Mouse (Mus musculus) limb, embryonic 13.5 days (tissue): ENCODE data around the gene Met. TPM values are rescaled to one million over a fixed set of nuclear protein-coding genes. Genes with fewer than 3 reads are reported as not detected.
A peak's percentile ranks its signal among the peaks of the same experiment; 100 is the strongest.

Experiments used
- ATAC-seq: fragments of 200-750 bp; cut with Nextera tagmentation; 2 replicates; pipeline ENCODE4 v1.8.0; 2017; ENCODE audit warnings: low read depth, moderate number of reproducible peaks, moderate TSS enrichment; ENCODE audit not compliant: low FRiP score
- H3K27ac ChIP-seq: fragments of 300-500 bp; sonication (generic); 2 replicates; pipeline ENCODE4 v1.5.1; 2015; ENCODE audit warnings: inconsistent platforms, mild to moderate bottlenecking, moderate library complexity
- H3K27me3 ChIP-seq: fragments of 300-500 bp; sonication (generic); 2 replicates; pipeline ENCODE4 v1.6.1; 2015; ENCODE audit warnings: mild to moderate bottlenecking, inconsistent platforms
- H3K36me3 ChIP-seq: fragments of 300-500 bp; sonication (generic); 2 replicates; pipeline ENCODE4 v1.6.1; 2015; ENCODE audit warnings: inconsistent platforms, mild to moderate bottlenecking, moderate library complexity
- H3K4me1 ChIP-seq: fragments of 300-500 bp; sonication (generic); 2 replicates; pipeline ENCODE4 v1.6.1; 2015; ENCODE audit warnings: inconsistent platforms
- H3K4me2 ChIP-seq: fragments of 300-500 bp; sonication (generic); replicated peaks from 2 replicates; pipeline ENCODE4 v1.6.1; 2015; ENCODE audit warnings: inconsistent platforms, mild to moderate bottlenecking, moderate library complexity
- H3K4me3 ChIP-seq: fragments of 300-500 bp; sonication (generic); 2 replicates; pipeline ENCODE4 v1.5.1; 2015; ENCODE audit warnings: moderate library complexity, mild to moderate bottlenecking, inconsistent platforms
- H3K9ac ChIP-seq: fragments of 300-500 bp; sonication (generic); 2 replicates; pipeline ENCODE4 v1.6.1; 2015; ENCODE audit warnings: mild to moderate bottlenecking, inconsistent platforms
- H3K9me3 ChIP-seq: fragments of 300-500 bp; sonication (generic); 2 replicates; pipeline ENCODE4 v1.6.1; 2016; ENCODE audit warnings: inconsistent platforms
- WGBS: fragments of 180-500 bp; shearing (Covaris S2); methylation state at CpG from one replicate; pipeline ENCODE4 v1.1.7; 2015; 5-methylcytosine and 5-hydroxymethylcytosine counted together
- polyA plus RNA-seq: library from polyadenylated mRNA; unstranded; fragments of >200 nt; fragmentation: Nextera tagmentation; extraction: Ambion mirVana; gene quantifications from 2 replicates; pipeline ENCODE4 v1.2.1, GENCODE M21; 2015

Met gene
- polyA plus RNA-seq, 1 experiment from 2014 or later = 3.9 TPM

DNA sequence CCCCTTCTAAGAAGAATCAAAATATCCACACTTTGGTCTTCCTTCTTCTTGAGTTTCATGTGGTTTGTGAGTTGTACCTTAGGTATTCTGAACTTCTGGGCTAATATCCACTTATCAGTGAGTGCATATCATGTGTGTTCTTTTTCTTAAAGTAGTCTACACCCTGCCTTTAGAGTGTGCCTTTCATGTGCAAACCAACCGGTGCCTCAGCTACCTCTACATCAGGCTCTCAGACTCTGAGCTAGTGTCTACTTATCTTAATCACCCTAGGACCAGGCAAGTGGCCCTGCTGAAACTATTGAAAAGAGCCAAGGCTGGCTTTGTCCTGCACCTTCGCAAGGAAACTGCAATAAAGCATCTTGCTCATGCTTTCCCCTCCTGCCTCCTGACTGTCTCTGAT is 97.7 kb downstream of the Met start:
- H3K27me3 ChIP-seq = no peaks in the 10 kb centered on the region
- H3K9me3 ChIP-seq = no peaks in the 10 kb centered on the region
- 57% methylated on average over 2 of the region's 2 CpGs for WGBS
- H3K4me2 ChIP-seq = no peak overlapping the region
- H3K27ac ChIP-seq = no peak overlapping the region
- H3K4me3 ChIP-seq = no peak overlapping the region
- H3K4me1 ChIP-seq = 0 out of 2 replicates have a peak, but pooled peaks cover 3% of the 10 kb centered on the region
- ATAC-seq = no peak
- H3K9ac ChIP-seq = no peak overlapping the region
- no peaks in the 10 kb centered on the region for H3K36me3 ChIP-seq

DNA sequence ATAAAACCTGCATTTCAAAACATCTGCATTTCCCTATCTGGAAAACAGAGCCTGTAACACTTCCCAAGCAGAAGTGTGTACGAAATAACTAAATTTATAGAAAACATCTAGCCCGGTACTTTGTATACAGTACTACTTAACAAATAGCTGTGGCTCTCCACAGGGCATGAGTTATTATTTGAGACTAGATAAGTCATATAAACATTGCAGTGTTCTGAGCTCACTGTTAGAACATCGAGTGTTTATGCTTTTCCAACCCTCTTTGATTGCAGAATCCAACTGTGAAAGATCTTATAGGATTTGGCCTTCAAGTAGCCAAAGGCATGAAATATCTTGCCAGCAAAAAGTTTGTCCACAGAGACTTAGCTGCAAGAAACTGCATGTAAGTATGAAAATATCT is 98.3 kb downstream of the Met start:
- Histone ChIP-seq H3K4me3 (no peak overlapping the region), H3K9me3 (no peaks in the 10 kb centered on the region), H3K36me3 (no peaks in the 10 kb centered on the region), H3K4me1 (0 out of 2 replicates have a peak, but pooled peaks cover 3% of the 10 kb centered on the region), H3K27me3 (no peaks in the 10 kb centered on the region), H3K27ac (no peak overlapping the region), H3K9ac (no peak overlapping the region), H3K4me2 (no peak overlapping the region)
- 59% methylated on average over 3 of the region's 3 CpGs for WGBS
- ATAC-seq = no peak

DNA sequence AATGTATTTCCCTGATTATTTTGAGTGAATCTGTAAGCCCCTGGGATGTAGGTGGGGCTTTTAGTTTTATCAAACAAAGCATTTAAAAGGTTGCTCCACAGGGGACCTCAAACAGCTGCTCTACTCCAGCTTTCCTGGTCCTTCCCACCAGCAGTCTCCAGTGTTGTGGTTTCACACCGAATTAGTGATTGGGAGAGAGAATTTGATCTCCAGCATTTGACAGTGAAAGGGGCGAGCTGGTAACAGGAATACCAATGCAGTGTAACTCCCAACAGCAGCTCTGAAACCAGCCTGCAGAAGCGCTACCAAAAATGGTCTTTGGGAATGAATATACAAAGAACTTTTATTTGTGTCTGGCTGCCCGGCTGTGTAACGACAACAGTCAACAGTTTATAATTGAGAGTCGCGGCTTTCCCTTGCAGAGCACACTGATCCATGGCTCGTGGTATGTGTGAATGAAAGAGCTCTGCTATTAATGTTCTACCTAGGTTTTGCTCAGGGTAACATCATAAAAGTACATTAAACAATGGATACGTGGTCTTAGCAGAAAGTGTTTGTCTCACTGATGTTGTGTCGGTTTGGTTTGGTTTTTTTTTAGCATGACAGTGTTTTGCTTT is 99.0 kb downstream of the Met start:
- no peak overlapping the region for H3K4me3 ChIP-seq
- H3K27me3 ChIP-seq = no peaks in the 10 kb centered on the region
- H3K9me3 ChIP-seq = no peaks in the 10 kb centered on the region
- no peak overlapping the region for H3K9ac ChIP-seq
- ATAC-seq = peak; percentile 24; the same call in 1 of the 2 replicates
- WGBS = 11% methylated on average over 10 of the region's 10 CpGs
- peak overlapping the region; percentile 19; the same call in 1 of the 2 replicates for H3K4me2 ChIP-seq
- H3K4me1 ChIP-seq = 0 out of 2 replicates have a peak, but pooled peaks cover 3% of the 10 kb centered on the region
- H3K27ac ChIP-seq = no peak overlapping the region
- H3K36me3 ChIP-seq = no peaks in the 10 kb centered on the region

DNA sequence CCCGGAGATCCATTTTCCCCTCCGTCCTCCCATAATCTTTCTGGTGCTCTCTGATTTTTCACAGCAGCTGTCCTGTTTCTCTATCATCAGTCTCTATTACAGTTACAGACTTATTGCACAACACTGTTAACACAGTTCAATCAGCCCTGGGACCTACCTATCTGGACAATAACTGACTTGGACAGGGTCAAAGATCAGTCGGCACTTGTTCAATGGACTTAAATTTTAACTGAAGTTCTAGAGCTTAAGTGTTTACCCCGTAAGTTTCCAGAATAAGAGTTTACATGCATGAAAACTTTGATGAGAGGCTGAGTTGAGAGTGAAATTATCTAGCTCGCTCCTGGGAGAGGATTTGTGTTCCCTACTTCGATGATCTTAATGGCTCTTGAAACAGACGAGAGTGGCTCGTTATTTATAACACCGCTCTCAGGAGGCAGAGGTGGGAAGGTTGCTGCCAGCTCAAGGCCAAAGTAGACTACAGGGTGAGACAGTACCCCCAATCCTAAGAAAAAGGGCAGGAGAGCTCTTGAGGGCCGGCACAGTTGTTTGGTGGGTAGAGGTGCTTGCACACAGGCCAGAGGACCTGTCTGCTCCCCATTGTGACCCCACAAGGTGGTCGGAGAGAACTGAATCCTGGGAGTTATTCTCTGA is 105.2 kb downstream of the Met start:
- Histone ChIP-seq H3K36me3 (no peaks in the 10 kb centered on the region), H3K27me3 (no peaks in the 10 kb centered on the region), H3K27ac (no peak overlapping the region), H3K4me3 (no peak overlapping the region), H3K4me2 (no peak overlapping the region), H3K9ac (no peak overlapping the region), H3K4me1 (peaks cover 4% of the 10 kb centered on the region; the same call in 1 of the 2 replicates), H3K9me3 (no peaks in the 10 kb centered on the region)
- no peak for ATAC-seq
- WGBS = 86% methylated on average over 11 of the region's 11 CpGs

DNA sequence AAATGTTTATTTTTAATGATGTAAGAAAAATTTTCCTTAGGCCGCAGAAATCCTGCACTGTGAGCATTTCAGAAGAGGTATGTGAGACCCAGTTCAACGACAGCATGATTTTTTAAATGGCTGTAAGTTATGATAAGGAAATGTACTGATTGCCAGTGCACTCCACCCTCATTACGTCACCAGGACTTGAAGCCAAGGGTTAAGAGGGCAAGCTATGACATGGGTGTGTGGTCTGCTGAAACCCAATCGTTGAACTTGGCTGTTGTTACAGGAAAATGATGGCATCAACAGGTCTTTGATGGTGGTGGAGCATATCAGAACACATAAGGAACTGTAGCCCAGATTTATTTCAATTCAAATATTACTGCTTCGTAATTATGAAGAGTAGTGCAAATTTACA is 109.6 kb downstream of the Met start:
- no peak for ATAC-seq
- no peak overlapping the region for H3K4me3 ChIP-seq
- no peak overlapping the region for H3K27ac ChIP-seq

DNA sequence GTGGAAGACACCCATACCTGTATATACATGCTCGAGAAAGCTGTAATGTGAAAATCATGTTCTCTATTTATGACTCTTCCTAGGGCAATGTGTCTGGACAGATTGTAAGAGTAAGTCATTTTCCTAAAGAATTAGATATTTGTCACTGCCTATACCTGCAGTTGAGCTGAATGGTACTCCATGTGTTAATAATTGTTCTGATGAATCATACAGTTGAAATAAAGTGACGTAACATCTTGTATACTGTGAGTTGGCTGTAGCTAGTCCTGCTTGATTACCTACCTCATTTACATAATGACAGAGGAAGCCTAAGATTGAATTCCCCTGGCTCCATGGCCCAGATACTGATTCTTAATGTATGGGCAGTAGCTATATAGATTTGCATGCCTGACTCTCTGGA is 110.1 kb downstream of the Met start:
- 75% methylated on average over 2 of the region's 2 CpGs for WGBS
- Histone ChIP-seq H3K4me3 (no peak overlapping the region), H3K4me2 (no peak overlapping the region), H3K27ac (no peak overlapping the region), H3K36me3 (no peaks in the 10 kb centered on the region), H3K4me1 (peaks cover 4% of the 10 kb centered on the region; the same call in 1 of the 2 replicates), H3K9me3 (no peaks in the 10 kb centered on the region; the same call in 1 of the 2 replicates), H3K9ac (no peak overlapping the region), H3K27me3 (no peaks in the 10 kb centered on the region)
- ATAC-seq = no peak

More for the DNA sequence above, 109.6 kb downstream of the Met start:
- Histone ChIP-seq H3K27me3 (no peaks in the 10 kb centered on the region), H3K4me2 (no peak overlapping the region), H3K9ac (no peak overlapping the region), H3K4me1 (peaks cover 4% of the 10 kb centered on the region; the same call in 1 of the 2 replicates), H3K36me3 (no peaks in the 10 kb centered on the region), H3K9me3 (no peaks in the 10 kb centered on the region; the same call in 1 of the 2 replicates)
- 70% methylated on average over 5 of the region's 5 CpGs for WGBS

DNA sequence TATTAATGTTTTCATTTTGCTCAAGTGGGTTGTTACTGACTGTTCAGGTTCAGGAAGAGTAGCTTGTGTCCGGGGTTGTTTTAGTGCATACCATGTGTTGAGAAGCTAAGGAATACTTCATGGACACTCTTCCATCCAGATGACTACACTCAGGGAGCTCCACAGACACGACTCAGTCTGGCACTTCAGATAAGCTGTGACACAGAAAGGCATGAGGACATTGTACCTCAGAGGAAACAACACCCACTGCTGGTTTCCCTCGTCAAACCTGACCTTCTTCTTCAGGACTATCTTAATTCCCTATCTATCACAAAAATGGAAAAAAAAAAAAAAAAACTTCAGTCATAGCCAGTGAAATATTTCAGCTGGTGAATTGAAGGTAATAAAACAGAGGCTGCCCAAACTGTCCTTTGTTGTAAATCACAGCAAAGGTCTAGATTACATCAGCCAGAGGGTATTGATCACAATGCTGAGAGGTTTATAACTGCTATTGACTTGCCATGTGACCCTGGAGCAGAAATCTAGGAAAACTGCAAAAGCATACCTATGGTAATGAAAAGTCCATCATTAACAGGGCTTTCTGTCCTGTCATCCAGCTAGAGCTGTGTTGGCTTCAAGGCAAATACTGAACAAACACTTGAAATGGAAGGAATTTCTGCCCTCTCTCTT is 114.6 kb downstream of the Met start:
- Histone ChIP-seq H3K9me3 (no peaks in the 10 kb centered on the region; the same call in 1 of the 2 replicates), H3K4me2 (no peak overlapping the region), H3K36me3 (no peaks in the 10 kb centered on the region), H3K4me1 (no peaks in the 10 kb centered on the region), H3K9ac (no peak overlapping the region), H3K27me3 (no peaks in the 10 kb centered on the region), H3K4me3 (no peak overlapping the region), H3K27ac (no peak overlapping the region)
- no peak for ATAC-seq
- WGBS = 52% methylated on average over 3 of the region's 3 CpGs

DNA sequence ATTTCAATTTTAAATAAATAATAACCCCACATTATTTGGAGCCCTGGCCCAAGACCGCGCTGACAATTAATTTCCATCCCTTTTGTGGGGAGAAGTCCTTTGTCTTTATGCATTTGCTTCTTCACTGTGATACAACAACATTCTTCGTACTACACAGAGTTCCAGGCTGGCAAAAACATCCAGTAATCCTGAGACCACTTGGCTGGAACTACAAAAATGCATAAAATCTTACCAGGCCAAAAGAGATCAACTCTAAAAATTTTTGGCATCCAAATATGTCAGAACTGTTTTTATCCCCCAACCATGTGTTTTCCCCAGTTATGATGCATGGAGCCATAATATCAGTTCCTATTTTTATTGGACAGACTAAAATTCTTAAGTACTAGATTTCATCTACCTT is 116.7 kb downstream of the Met start:
- Histone ChIP-seq H3K27ac (no peak overlapping the region), H3K27me3 (no peaks in the 10 kb centered on the region), H3K36me3 (no peaks in the 10 kb centered on the region), H3K9ac (no peak overlapping the region), H3K4me1 (no peaks in the 10 kb centered on the region), H3K9me3 (no peaks in the 10 kb centered on the region; the same call in 1 of the 2 replicates), H3K4me3 (no peak overlapping the region), H3K4me2 (no peak overlapping the region)
- WGBS = 89% methylated on average over 3 of the region's 3 CpGs
- ATAC-seq = no peak

DNA sequence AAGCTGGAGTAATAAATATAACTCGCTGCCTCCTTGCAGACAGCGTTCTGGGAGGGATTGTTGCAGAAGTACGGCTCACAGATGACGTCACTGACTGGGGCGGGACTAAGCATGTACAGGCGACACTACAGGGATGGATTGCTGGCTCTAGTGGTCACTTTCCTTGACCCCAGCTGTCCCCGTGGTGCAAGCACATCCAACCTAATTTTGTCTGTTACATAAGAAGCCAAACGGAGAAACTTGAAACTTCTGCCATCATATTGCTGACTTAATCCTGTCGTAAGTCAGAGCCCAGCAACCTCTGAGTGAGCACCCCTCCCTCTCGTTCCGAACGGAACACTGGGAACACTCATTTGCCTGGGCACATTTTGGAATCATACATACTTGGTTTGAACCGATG is 120.4 kb downstream of the Met start:
- H3K4me3 ChIP-seq = peak overlapping the region; percentile 47
- no peak overlapping the region for H3K27ac ChIP-seq

DNA sequence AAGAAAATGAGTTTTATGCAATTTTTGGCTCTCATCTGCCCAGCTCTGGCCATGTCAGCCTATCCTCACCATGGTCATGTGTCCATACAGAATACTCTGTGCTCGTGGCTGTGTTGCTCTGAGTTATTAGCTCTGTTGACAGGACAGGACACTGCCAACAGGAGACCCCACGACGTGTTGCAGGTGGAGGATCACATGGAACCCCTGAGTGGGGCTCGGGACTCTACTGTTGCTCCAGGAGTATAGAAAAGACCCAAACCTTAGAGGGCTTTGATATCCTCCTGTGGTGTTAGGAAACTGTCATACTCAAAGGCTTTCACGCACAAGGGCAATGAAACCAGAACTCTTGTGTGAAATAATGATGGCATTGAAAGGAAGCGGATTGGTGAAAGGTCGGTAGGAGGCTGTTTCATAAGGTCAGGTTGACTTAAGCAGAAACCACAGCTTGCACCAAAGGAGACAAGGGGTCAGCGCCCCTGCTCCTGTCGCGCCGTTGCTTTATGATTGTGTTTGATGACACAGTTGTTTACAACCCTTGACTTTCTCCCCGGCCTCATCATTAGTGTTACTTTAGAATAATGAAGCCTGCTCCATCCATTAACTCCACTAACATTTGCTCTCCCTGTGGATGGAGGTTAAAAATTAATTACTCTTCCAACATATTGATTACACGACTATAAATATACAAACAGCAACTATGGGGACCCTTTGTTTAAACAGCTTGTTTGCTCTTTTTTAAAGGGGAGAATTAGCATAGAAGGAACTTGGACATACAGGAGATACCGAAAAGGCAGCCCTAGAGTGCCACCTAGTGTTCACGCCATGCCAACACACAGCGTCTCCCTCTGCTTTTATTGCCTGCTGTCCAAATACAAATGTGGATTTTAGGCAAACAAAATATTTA is 125.7 kb downstream of the Met start:
- no peaks in the 10 kb centered on the region for H3K36me3 ChIP-seq
- no peak overlapping the region for H3K27ac ChIP-seq
- WGBS = 12% methylated on average over 16 of the region's 16 CpGs
- peaks cover 14% of the 10 kb centered on the region for H3K9me3 ChIP-seq
- no peaks in the 10 kb centered on the region for H3K27me3 ChIP-seq
- peak overlapping the region; percentile 7; the same call in 1 of the 2 replicates for H3K4me3 ChIP-seq
- H3K4me2 ChIP-seq = peak overlapping the region; percentile 48
- peak overlapping the region; percentile 43; the same call in 1 of the 2 replicates for H3K9ac ChIP-seq
- peaks cover 5% of the 10 kb centered on the region; the same call in 1 of the 2 replicates for H3K4me1 ChIP-seq
- peak; percentile 76; the same call in 1 of the 2 replicates for ATAC-seq

More for the DNA sequence above, 120.4 kb downstream of the Met start:
- ATAC-seq = peak; percentile 87; the same call in 1 of the 2 replicates
- Histone ChIP-seq H3K4me1 (no peaks in the 10 kb centered on the region), H3K4me2 (peak overlapping the region; percentile 62), H3K9ac (peak overlapping the region; percentile 54; the same call in 1 of the 2 replicates), H3K27me3 (no peaks in the 10 kb centered on the region), H3K36me3 (no peaks in the 10 kb centered on the region), H3K9me3 (no peaks in the 10 kb centered on the region)
- 18% methylated on average over 13 of the region's 13 CpGs for WGBS

DNA sequence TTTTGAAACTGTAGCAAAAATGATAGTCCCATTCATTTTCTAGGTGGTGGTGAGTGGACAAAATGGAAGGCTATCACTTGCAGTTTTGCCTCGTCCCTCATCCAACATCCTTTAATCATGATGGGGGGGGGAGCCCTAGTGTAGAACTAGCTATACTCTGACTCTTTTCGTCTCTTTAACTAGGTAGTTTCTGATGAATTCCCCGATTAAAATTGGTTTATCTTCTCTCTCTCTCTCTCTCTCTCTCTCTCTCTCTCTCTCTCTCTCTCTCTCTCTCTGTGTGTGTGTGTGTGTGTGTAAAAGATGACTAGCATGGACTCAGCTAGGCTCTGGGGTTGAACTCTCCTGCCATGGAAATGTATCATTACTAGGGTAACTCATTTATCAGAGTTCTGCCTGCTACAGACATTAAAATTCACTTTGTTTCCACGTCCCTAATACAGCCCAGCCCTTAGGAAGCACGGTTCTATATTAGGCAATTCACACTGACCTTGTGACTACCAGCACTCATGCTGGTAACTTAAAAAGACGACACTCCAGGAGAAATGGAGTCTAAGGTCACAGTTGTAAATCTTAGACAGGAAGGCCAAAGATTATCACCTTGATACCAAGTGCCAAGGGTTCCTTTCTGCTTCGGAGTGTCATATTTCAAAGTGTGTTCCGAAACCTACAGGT is 126.5 kb downstream of the Met start:
- H3K4me2 ChIP-seq = no peak overlapping the region
- 27% methylated on average over 8 of the region's 8 CpGs for WGBS

More for the DNA sequence above, 126.5 kb downstream of the Met start:
- no peaks in the 10 kb centered on the region for H3K36me3 ChIP-seq
- ATAC-seq = no peak
- H3K27me3 ChIP-seq = no peaks in the 10 kb centered on the region
- peaks cover 5% of the 10 kb centered on the region; the same call in 1 of the 2 replicates for H3K4me1 ChIP-seq
- peaks cover 15% of the 10 kb centered on the region for H3K9me3 ChIP-seq
- no peak overlapping the region for H3K27ac ChIP-seq
- H3K4me3 ChIP-seq = no peak overlapping the region
- no peak overlapping the region for H3K9ac ChIP-seq
